Mouse (Mus musculus): ENCODE measurements around the gene Nkx2-1. TPM values are rescaled to one million over a fixed set of nuclear protein-coding genes. Genes with fewer than 3 reads are reported as not detected.

The Nkx2-1 gene
- not detected in 2 replicates for polyA plus RNA-seq (2015; fragmentation: Nextera tagmentation; extraction: Ambion mirVana)

- no peak within 1 kb of the TSS for H3K4me3 ChIP-seq (replicated peaks; ENCODE audit: low read depth, low read length)
- H3K9me3 ChIP-seq (replicated peaks; ENCODE audit: low read length): no peaks in the 10 kb centered on the region
- ATAC-seq (replicated peaks; ENCODE audit: low FRiP score, low read depth) (no peak), DNase-seq (ENCODE audit: low spot score) (no peak)
- H3K36me3 ChIP-seq (ENCODE audit: insufficient read depth, low read length): no peaks in the 10 kb centered on the region
- peaks cover 90% of the 10 kb centered on the region for H3K27me3 ChIP-seq (ENCODE audit: insufficient read depth, low read length)
- H3K4me1 ChIP-seq (replicated peaks; ENCODE audit: insufficient read depth, low read length): peaks cover 8% of the 10 kb centered on the region
- H3K27ac ChIP-seq: no peak within 1 kb of the TSS
- TF ChIP-seq CTCF (IDR thresholded peaks at IDR 0.05; ENCODE audit: low read depth): no peak
- under 1% methylated on average over 11 of the region's 11 CpGs for WGBS
- H3K9ac ChIP-seq (ENCODE audit: low read depth, low read length): no peak within 1 kb of the TSS
- peak within 1 kb of the TSS; percentile 18; the same call in 1 of the 2 replicates for H3K4me2 ChIP-seq (ENCODE audit: low read length)
Observed at GRCm38 (mm10) chr12:56536884-56537265, at the start of gene Nkx2-1. Gene Nkx2-1 (minus strand): TSS chr12:56536908.

GRCm38 (mm10) chr12:56541068-56541467, 4.4 kb upstream of the Nkx2-1 start:
- Histone ChIP-seq H3K4me3 (replicated peaks; ENCODE audit: low read depth, low read length) (no peak overlapping the region), H3K27ac (no peak overlapping the region), H3K36me3 (ENCODE audit: insufficient read depth, low read length) (no peaks in the 10 kb centered on the region), H3K9me3 (replicated peaks; ENCODE audit: low read length) (no peaks in the 10 kb centered on the region), H3K4me1 (replicated peaks; ENCODE audit: insufficient read depth, low read length) (no peaks in the 10 kb centered on the region; the same call in 1 of the 2 replicates), H3K27me3 (ENCODE audit: insufficient read depth, low read length) (peaks cover 65% of the 10 kb centered on the region), H3K4me2 (ENCODE audit: low read length) (peak overlapping the region; percentile 21; the same call in 1 of the 2 replicates), H3K9ac (ENCODE audit: low read depth, low read length) (no peak overlapping the region)
- TF ChIP-seq CTCF (IDR thresholded peaks at IDR 0.05; ENCODE audit: low read depth): peak; percentile 85
- DNase-seq (ENCODE audit: low spot score) (peak; percentile 84), ATAC-seq (replicated peaks; ENCODE audit: low FRiP score, low read depth) (no peak)
- WGBS: under 1% methylated on average over 14 of the region's 14 CpGs

- no peak for TF ChIP-seq CTCF (IDR thresholded peaks at IDR 0.05; ENCODE audit: low read depth)
- H3K27ac ChIP-seq: no peak overlapping the region
- H3K27me3 ChIP-seq (ENCODE audit: insufficient read depth, low read length): peaks cover 70% of the 10 kb centered on the region
- H3K9me3 ChIP-seq (replicated peaks; ENCODE audit: low read length): no peaks in the 10 kb centered on the region
- ATAC-seq (replicated peaks; ENCODE audit: low FRiP score, low read depth) (no peak), DNase-seq (ENCODE audit: low spot score) (no peak)
- H3K4me2 ChIP-seq (ENCODE audit: low read length): peak overlapping the region; percentile 21; the same call in 1 of the 2 replicates
- H3K4me3 ChIP-seq (replicated peaks; ENCODE audit: low read depth, low read length): no peak overlapping the region
- 2% methylated on average over 10 of the region's 10 CpGs for WGBS
- H3K4me1 ChIP-seq (replicated peaks; ENCODE audit: insufficient read depth, low read length): no peaks in the 10 kb centered on the region; the same call in 1 of the 2 replicates
- no peaks in the 10 kb centered on the region for H3K36me3 ChIP-seq (ENCODE audit: insufficient read depth, low read length)
- no peak overlapping the region for H3K9ac ChIP-seq (ENCODE audit: low read depth, low read length)
Observed at GRCm38 (mm10) chr12:56540591-56540990, 3.9 kb upstream of the Nkx2-1 start.

- H3K4me3 ChIP-seq (replicated peaks; ENCODE audit: low read depth, low read length): no peak overlapping the region
- no peaks in the 10 kb centered on the region for H3K36me3 ChIP-seq (ENCODE audit: insufficient read depth, low read length)
- H3K9ac ChIP-seq (ENCODE audit: low read depth, low read length): no peak overlapping the region
- no peak overlapping the region for H3K27ac ChIP-seq
- no peak for ATAC-seq (replicated peaks; ENCODE audit: low FRiP score, low read depth)
- H3K27me3 ChIP-seq (ENCODE audit: insufficient read depth, low read length): peaks cover 85% of the 10 kb centered on the region
- no peaks in the 10 kb centered on the region for H3K9me3 ChIP-seq (replicated peaks; ENCODE audit: low read length)
- DNase-seq (ENCODE audit: low spot score): no peak
- WGBS: 4% methylated on average over 3 of the region's 3 CpGs
- peaks cover 8% of the 10 kb centered on the region for H3K4me1 ChIP-seq (replicated peaks; ENCODE audit: insufficient read depth, low read length)
- TF ChIP-seq CTCF (IDR thresholded peaks at IDR 0.05; ENCODE audit: low read depth): no peak
- no peak overlapping the region for H3K4me2 ChIP-seq (ENCODE audit: low read length)
Observed at GRCm38 (mm10) chr12:56538601-56539000, 1.9 kb upstream of the Nkx2-1 start.

GRCm38 (mm10) chr12:56537931-56538330, 1.2 kb upstream of the Nkx2-1 start:
- no peak for TF ChIP-seq CTCF (IDR thresholded peaks at IDR 0.05; ENCODE audit: low read depth)

GRCm38 (mm10) chr12:56537342-56537741, 634 bp upstream of the Nkx2-1 start:
- Histone ChIP-seq H3K36me3 (ENCODE audit: insufficient read depth, low read length) (no peaks in the 10 kb centered on the region), H3K4me3 (replicated peaks; ENCODE audit: low read depth, low read length) (no peak overlapping the region), H3K9me3 (replicated peaks; ENCODE audit: low read length) (no peaks in the 10 kb centered on the region), H3K27me3 (ENCODE audit: insufficient read depth, low read length) (peaks cover 89% of the 10 kb centered on the region), H3K4me1 (replicated peaks; ENCODE audit: insufficient read depth, low read length) (peaks cover 8% of the 10 kb centered on the region), H3K9ac (ENCODE audit: low read depth, low read length) (no peak overlapping the region), H3K4me2 (ENCODE audit: low read length) (no peak overlapping the region), H3K27ac (no peak overlapping the region)
- ATAC-seq (replicated peaks; ENCODE audit: low FRiP score, low read depth) (no peak), DNase-seq (ENCODE audit: low spot score) (no peak)
- under 1% methylated on average over 19 of the region's 19 CpGs for WGBS
- TF ChIP-seq CTCF (IDR thresholded peaks at IDR 0.05; ENCODE audit: low read depth): no peak

More at GRCm38 (mm10) chr12:56537931-56538330, 1.2 kb upstream of the Nkx2-1 start:
- H3K36me3 ChIP-seq (ENCODE audit: insufficient read depth, low read length): no peaks in the 10 kb centered on the region
- H3K27ac ChIP-seq: no peak overlapping the region
- H3K4me3 ChIP-seq (replicated peaks; ENCODE audit: low read depth, low read length): no peak overlapping the region
- H3K9me3 ChIP-seq (replicated peaks; ENCODE audit: low read length): no peaks in the 10 kb centered on the region
- H3K4me1 ChIP-seq (replicated peaks; ENCODE audit: insufficient read depth, low read length): peaks cover 8% of the 10 kb centered on the region
- DNase-seq (ENCODE audit: low spot score) (no peak), ATAC-seq (replicated peaks; ENCODE audit: low FRiP score, low read depth) (no peak)
- no peak overlapping the region for H3K4me2 ChIP-seq (ENCODE audit: low read length)
- H3K27me3 ChIP-seq (ENCODE audit: insufficient read depth, low read length): peaks cover 89% of the 10 kb centered on the region
- H3K9ac ChIP-seq (ENCODE audit: low read depth, low read length): no peak overlapping the region
- WGBS: 3% methylated on average over 6 of the region's 6 CpGs

All from kidney, postnatal 0 days (tissue).